Mouse (Mus musculus) CH12.LX (cell line): ENCODE results near the gene Bcdin3d. TPM values are rescaled to one million over a fixed set of nuclear protein-coding genes. Genes with fewer than 3 reads are reported as not detected.
A peak's percentile ranks its signal among the peaks of the same experiment; 100 is the strongest.

Source experiments
- DNase-seq: peaks from one replicate; pipeline ENCODE4 v3.0.0-alpha.2; 2013; ENCODE audit errors: extremely low read depth
- H3K27ac ChIP-seq: 2 replicates; pipeline ENCODE4 v1.5.1; 2012; ENCODE audit warnings: low read depth, mild to moderate bottlenecking, control low read depth, moderate library complexity; ENCODE audit not compliant: insufficient read depth
- H3K27me3 ChIP-seq: replicated peaks from 2 replicates; pipeline ENCODE3; 2012; ENCODE audit warnings: inconsistent platforms
- H3K36me3 ChIP-seq, 2 experiments: replicated peaks in 1 of 2; 2 replicates each; pipeline versions ENCODE3 to v1.6.1; 2012; ENCODE audit warnings: inconsistent platforms in 1 of 2, low read length in 1 of 2, mild to moderate bottlenecking in 1 of 2, mixed read lengths in 1 of 2, moderate library complexity in 1 of 2; ENCODE audit not compliant: control insufficient read depth in 1 of 2, insufficient read depth in 1 of 2
- H3K4me1 ChIP-seq, 2 experiments: 2 replicates each; pipeline ENCODE4 v1.6.1; 2012; ENCODE audit warnings: inconsistent platforms in 1 of 2, moderate library complexity in 1 of 2; ENCODE audit not compliant: insufficient read depth in 2 of 2, control insufficient read depth in 1 of 2
- H3K4me2 ChIP-seq: 2 replicates; pipeline ENCODE4 v1.6.1; 2012; ENCODE audit warnings: low read depth, mild to moderate bottlenecking, control low read depth; ENCODE audit not compliant: poor library complexity, insufficient read depth, severe bottlenecking
- H3K4me3 ChIP-seq, 3 experiments: fragments of 150-350 bp in 1 of 3; sonication (generic) in 1 of 3; replicated peaks in 1 of 3; 2 replicates each; pipeline versions ENCODE3 to v1.5.1; 2011 to 2012; ENCODE audit warnings: low read depth in 2 of 3, low read length in 2 of 3, mild to moderate bottlenecking in 2 of 3, moderate library complexity in 2 of 3, control low read depth in 1 of 3, improper control_type of control experiment in 1 of 3, inconsistent platforms in 1 of 3, mixed read lengths in 1 of 3; ENCODE audit not compliant: poor library complexity in 1 of 3
- H3K79me2 ChIP-seq: replicated peaks from 2 replicates; pipeline ENCODE4 v1.6.1; 2012; ENCODE audit warnings: mild to moderate bottlenecking, moderate library complexity; ENCODE audit not compliant: control insufficient read depth, poor library complexity, insufficient read depth, severe bottlenecking; ENCODE audit errors: extremely low read depth
- H3K9ac ChIP-seq: 2 replicates; pipeline ENCODE4 v1.6.1; 2012; ENCODE audit warnings: low read depth, mild to moderate bottlenecking, control low read depth, moderate library complexity; ENCODE audit not compliant: insufficient read depth
- H3K9me3 ChIP-seq: replicated peaks from 2 replicates; pipeline ENCODE3; 2012; ENCODE audit warnings: low read length, inconsistent platforms, mixed read lengths
- BHLHE40 ChIP-seq: IDR thresholded peaks from 2 replicates; pipeline ENCODE4 v1.6.1; 2011; ENCODE audit warnings: mild to moderate bottlenecking, low read depth, low read length, improper control_type of control experiment
- CHD1 ChIP-seq: IDR thresholded peaks from 2 replicates; pipeline ENCODE4 v1.6.1; 2012; ENCODE audit warnings: low read depth, low read length, improper control_type of control experiment, inconsistent platforms
- CTCF ChIP-seq, 2 experiments: IDR thresholded peaks in 1 of 2; conservative IDR thresholded peaks in 1 of 2; 2 replicates each; pipeline ENCODE4 v1.5.1; 2011 to 2012; ENCODE audit warnings: low read depth in 2 of 2, low read length in 2 of 2, improper control_type of control experiment in 1 of 2, inconsistent platforms in 1 of 2, mild to moderate bottlenecking in 1 of 2, moderate library complexity in 1 of 2
- E2F4 ChIP-seq: IDR thresholded peaks from 2 replicates; pipeline ENCODE4 v1.6.1; 2011; ENCODE audit warnings: low read depth, low read length, improper control_type of control experiment; ENCODE audit not compliant: insufficient replicate concordance
- ELF1 ChIP-seq: IDR thresholded peaks from 2 replicates; pipeline ENCODE4 v1.6.1; 2014; ENCODE audit warnings: low read depth, mild to moderate bottlenecking, inconsistent platforms, low read length, improper control_type of control experiment
- EP300 ChIP-seq: IDR thresholded peaks from 2 replicates; pipeline ENCODE4 v1.6.1; 2011; ENCODE audit warnings: low read length, improper control_type of control experiment
- ETS1 ChIP-seq: conservative IDR thresholded peaks from 2 replicates; pipeline ENCODE4 v1.6.1; 2012; ENCODE audit warnings: low read depth, mild to moderate bottlenecking, inconsistent platforms, low read length, improper control_type of control experiment, moderate library complexity
- HCFC1 ChIP-seq: IDR thresholded peaks from 2 replicates; pipeline ENCODE4 v1.6.1; 2012; ENCODE audit warnings: low read depth, mild to moderate bottlenecking, inconsistent platforms, low read length, improper control_type of control experiment
- IRF4 ChIP-seq: IDR thresholded peaks from 2 replicates; pipeline ENCODE4 v1.6.1; 2014; ENCODE audit warnings: low read depth, mild to moderate bottlenecking, inconsistent platforms, low read length, improper control_type of control experiment
- JUN ChIP-seq: IDR thresholded peaks from 2 replicates; pipeline ENCODE4 v1.6.1; 2011; ENCODE audit warnings: low read depth, mild to moderate bottlenecking, low read length, improper control_type of control experiment, moderate library complexity; ENCODE audit not compliant: insufficient read depth
- JUND ChIP-seq: conservative IDR thresholded peaks from 2 replicates; pipeline ENCODE4 v1.6.1; 2011; ENCODE audit warnings: low read depth, low read length, improper control_type of control experiment
- KAT2A ChIP-seq: IDR thresholded peaks from 2 replicates; pipeline ENCODE4 v1.6.1; 2012; ENCODE audit warnings: low read length, improper control_type of control experiment, inconsistent platforms; ENCODE audit not compliant: insufficient replicate concordance
- MAFK ChIP-seq: IDR thresholded peaks from 2 replicates; pipeline ENCODE4 v1.6.1; 2011; ENCODE audit warnings: low read length, improper control_type of control experiment; ENCODE audit not compliant: insufficient replicate concordance
- MAX ChIP-seq: IDR thresholded peaks from 2 replicates; pipeline ENCODE4 v1.6.1; 2011; ENCODE audit warnings: low read length, improper control_type of control experiment
- MAZ ChIP-seq: IDR thresholded peaks from 2 replicates; pipeline ENCODE4 v1.6.1; 2012; ENCODE audit warnings: low read depth, mild to moderate bottlenecking, inconsistent platforms, low read length, improper control_type of control experiment, moderate library complexity
- MEF2A ChIP-seq: IDR thresholded peaks from 2 replicates; pipeline ENCODE4 v1.6.1; 2014; ENCODE audit warnings: low read depth, mild to moderate bottlenecking, inconsistent platforms, low read length, improper control_type of control experiment, borderline replicate concordance
- MXI1 ChIP-seq: IDR thresholded peaks from 2 replicates; pipeline ENCODE4 v1.6.1; 2011; ENCODE audit warnings: mild to moderate bottlenecking, low read depth, low read length, improper control_type of control experiment
- MYC ChIP-seq: IDR thresholded peaks from 2 replicates; pipeline ENCODE4 v1.6.1; 2011; ENCODE audit warnings: low read depth, mild to moderate bottlenecking, improper control_type of control experiment, low read length
- NRF1 ChIP-seq: IDR thresholded peaks from 2 replicates; pipeline ENCODE4 v1.6.1; 2014; ENCODE audit warnings: low read depth, mild to moderate bottlenecking, inconsistent platforms, low read length, improper control_type of control experiment, moderate library complexity
- PAX5 ChIP-seq: IDR thresholded peaks from 2 replicates; pipeline ENCODE4 v1.6.1; 2012; ENCODE audit warnings: low read length, inconsistent platforms, mixed read lengths
- POLR2A ChIP-seq: IDR thresholded peaks from 2 replicates; pipeline ENCODE4 v1.6.1; 2011; ENCODE audit warnings: low read depth, mild to moderate bottlenecking, improper control_type of control experiment, low read length
- RAD21 ChIP-seq: IDR thresholded peaks from 2 replicates; pipeline ENCODE4 v1.6.1; 2011; ENCODE audit warnings: low read depth, mild to moderate bottlenecking, low read length, improper control_type of control experiment, moderate library complexity
- SIN3A ChIP-seq: IDR thresholded peaks from 2 replicates; pipeline ENCODE4 v1.6.1; 2012; ENCODE audit warnings: low read length, improper control_type of control experiment, inconsistent platforms
- SMC3 ChIP-seq: IDR thresholded peaks from 2 replicates; pipeline ENCODE4 v1.6.1; 2011; ENCODE audit warnings: low read depth, low read length, improper control_type of control experiment
- TBP ChIP-seq: conservative IDR thresholded peaks from 2 replicates; pipeline ENCODE4 v1.6.1; 2011; ENCODE audit warnings: low read depth, low read length, improper control_type of control experiment
- TCF12 ChIP-seq: IDR thresholded peaks from 2 replicates; pipeline ENCODE4 v1.6.1; 2014; ENCODE audit warnings: low read depth, mild to moderate bottlenecking, inconsistent platforms, low read length, improper control_type of control experiment
- UBTF ChIP-seq: IDR thresholded peaks from 2 replicates; pipeline ENCODE4 v1.6.1; 2012; ENCODE audit warnings: low read depth, mild to moderate bottlenecking, inconsistent platforms, low read length, improper control_type of control experiment, moderate library complexity
- USF1 ChIP-seq: IDR thresholded peaks from 2 replicates; pipeline ENCODE4 v1.6.1; 2014; ENCODE audit warnings: low read depth, mild to moderate bottlenecking, inconsistent platforms, low read length, improper control_type of control experiment
- USF2 ChIP-seq: conservative IDR thresholded peaks from 2 replicates; pipeline ENCODE4 v1.6.1; 2011; ENCODE audit warnings: low read depth, low read length, improper control_type of control experiment
- ZC3H11A ChIP-seq: IDR thresholded peaks from 2 replicates; pipeline ENCODE4 v1.6.1; 2012; ENCODE audit warnings: low read depth, mild to moderate bottlenecking, inconsistent platforms, low read length, improper control_type of control experiment
- ZKSCAN1 ChIP-seq: IDR thresholded peaks from 2 replicates; pipeline ENCODE4 v1.6.1; 2012; ENCODE audit warnings: low read depth, inconsistent platforms, low read length, improper control_type of control experiment, borderline replicate concordance
- dilution Hi-C: fragments of 300-500 bp; cut with MboI; formaldehyde crosslinking; loops from 2 replicates; pipeline ENCODE4 v1.14.3; 2020; ENCODE audit warnings: low sequenced_read_pairs; ENCODE audit not compliant: extremely low pct_unique_long_range_greater_than_20kb, extremely low pct_ligation_motif_present
- in situ Hi-C: fragments of 300-500 bp; cut with MboI; formaldehyde crosslinking; loops from 3 replicates; pipeline ENCODE4 v1.14.3; 2019; ENCODE audit warnings: low sequenced_read_pairs, low pct_ligation_motif_present, low pct_unique_long_range_greater_than_20kb, mixed read lengths
- polyA plus RNA-seq: library from polyadenylated mRNA; unstranded; fragments of >175 nt; gene quantifications from 2 replicates; pipeline ENCODE4 v1.2.1, GENCODE M21; 2012; ENCODE audit warnings: low read depth; ENCODE audit not compliant: insufficient read length
- total RNA-seq, 2 experiments: library from RNA; depleted of rRNA; stranded (reverse); fragments of 300-350 nt in 1 of 2; fragments of >200 nt in 1 of 2; gene quantifications; 2 replicates each; pipeline ENCODE4 v1.2.3; 2012 to 2014

Bcdin3d gene
- total and polyA plus RNA-seq, 3 experiments = 13.8 to 15.3 (median 14.2) TPM

DNA sequence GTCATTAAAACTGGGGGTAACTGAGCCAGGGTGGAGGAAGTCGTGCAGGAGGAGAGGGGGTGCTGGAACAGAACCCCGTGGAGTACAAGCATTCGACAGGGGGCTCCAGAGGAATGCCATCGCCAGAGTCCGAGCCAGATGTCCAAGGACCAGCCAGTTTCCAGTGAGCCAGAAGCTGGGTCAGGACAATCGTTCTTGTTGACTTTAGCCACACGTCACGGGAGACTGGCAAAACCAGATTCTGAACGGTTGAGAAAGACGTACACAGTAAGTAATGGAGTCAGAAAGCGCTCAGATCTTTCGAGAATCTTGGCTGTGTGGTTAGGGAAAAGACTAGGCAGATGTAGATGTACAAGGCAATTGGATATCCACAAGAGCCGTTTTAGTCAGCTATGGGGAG is 11.3 kb downstream of the Bcdin3d start:
- no peak overlapping the region for H3K4me3 ChIP-seq
- H3K4me2 ChIP-seq = no peak overlapping the region
- in situ Hi-C loops (no loop called here), dilution Hi-C loops (no loop called here)
- no peaks in the 10 kb centered on the region for H3K79me2 ChIP-seq
- peaks cover 0 to 35% of the 10 kb centered on the region in 2 experiments for H3K36me3 ChIP-seq
- no peaks in the 10 kb centered on the region for H3K9me3 ChIP-seq
- no peak overlapping the region for H3K27ac ChIP-seq
- no peak for DNase-seq
- H3K4me1 ChIP-seq = peaks cover 5 to 27% of the 10 kb centered on the region in 2 experiments
- no peaks in the 10 kb centered on the region for H3K27me3 ChIP-seq
- TF ChIP-seq MAZ = no peak
- TF ChIP-seq E2F4 = no peak
- TF ChIP-seq PAX5 = no peak
- TF ChIP-seq HCFC1 = no peak
- no peak overlapping the region for H3K9ac ChIP-seq

DNA sequence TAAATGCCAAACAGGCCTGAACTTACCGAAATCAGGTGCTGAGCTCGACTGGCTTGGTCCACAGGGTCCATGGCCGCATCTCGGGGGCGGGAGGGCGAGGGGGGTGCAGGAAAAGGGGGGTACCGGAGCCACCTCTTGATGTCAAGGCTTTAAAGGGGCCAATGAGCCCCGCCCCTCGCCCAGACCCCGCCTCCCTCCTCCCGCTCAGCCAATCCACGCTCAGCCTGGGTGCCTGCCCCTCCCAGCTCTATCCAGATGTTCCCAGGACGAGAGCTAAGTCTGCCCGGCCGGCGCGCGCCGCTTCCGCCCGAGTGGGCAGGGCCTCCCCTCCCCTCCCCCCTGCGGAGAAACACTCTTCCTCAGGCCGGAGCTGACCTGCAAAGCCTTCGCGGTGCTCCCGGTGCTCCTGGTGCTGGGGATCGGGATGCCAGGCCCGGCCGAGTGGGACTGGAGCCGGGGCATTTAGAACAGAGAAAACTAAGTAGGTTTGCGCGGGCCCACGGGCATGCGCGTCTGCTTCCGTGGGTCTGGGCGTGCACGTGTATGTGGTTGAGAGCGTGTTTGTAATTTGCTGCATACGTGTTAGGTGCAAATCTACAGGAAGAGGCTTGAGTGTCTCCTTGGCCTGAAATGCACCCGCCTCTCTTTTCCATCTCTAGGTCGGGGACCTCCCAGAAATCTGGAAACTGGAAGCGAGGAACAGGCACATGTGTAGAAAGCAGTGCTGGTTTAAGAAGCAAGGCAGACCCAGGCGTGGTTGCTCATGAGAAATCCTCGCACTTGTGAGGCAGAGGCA is 16.7 kb downstream of the Bcdin3d start, which contains the start of gene Nckap5l:
TSS of gene Nckap5l (minus strand) at position 143 of the 796 bp plus-strand sequence.
- peak; percentile 95 for DNase-seq
- in situ Hi-C loops (no loop called here), dilution Hi-C loops (no loop called here)
- H3K36me3 ChIP-seq = peaks cover 0 to 26% of the 10 kb centered on the region in 2 experiments
- H3K79me2 ChIP-seq = no peaks in the 10 kb centered on the region
- peaks cover 5 to 28% of the 10 kb centered on the region in 2 experiments; a peak in 3 of 4 replicates for H3K4me1 ChIP-seq
- H3K27ac ChIP-seq = no peak within 1 kb of the TSS
- H3K9ac ChIP-seq = peak within 1 kb of the TSS; percentile 75
- peak within 1 kb of the TSS; percentile 65 to 88 (median 68) for H3K4me3 ChIP-seq
- no peaks in the 10 kb centered on the region for H3K27me3 ChIP-seq
- peak within 1 kb of the TSS; percentile 88 for H3K4me2 ChIP-seq
- H3K9me3 ChIP-seq = no peaks in the 10 kb centered on the region
- TF ChIP-seq POLR2A (peak; percentile 69), CTCF (conservative IDR thresholded peaks at IDR 0.05 in 1 of 2, IDR thresholded peaks at IDR 0.05 in 1 of 2; ENCODE audit: low read depth in 2 of 2, low read length in 2 of 2) (no peak), HCFC1 (no peak; the same call in 1 of the 2 replicates), TCF12 (peak; percentile 67), MEF2A (no peak), ETS1 (no peak; the same call in 1 of the 2 replicates), RAD21 (no peak), ELF1 (peak; percentile 73), SMC3 (no peak), JUND (no peak), NRF1 (peak; percentile 77), MAX (peak; percentile 86), BHLHE40 (peak; percentile 94), CHD1 (no peak), EP300 (no peak), JUN (no peak), MXI1 (peak; percentile 90), KAT2A (no peak), SIN3A (peak; percentile 69; the same call in 1 of the 2 replicates), USF1 (no peak), TBP (peak; percentile 53; the same call in 1 of the 2 replicates), IRF4 (peak; percentile 37; the same call in 1 of the 2 replicates), UBTF (no peak), E2F4 (no peak), MYC (peak; percentile 93), ZKSCAN1 (no peak), ZC3H11A (no peak; the same call in 1 of the 2 replicates), MAFK (no peak), USF2 (no peak)
